Mouse (Mus musculus): ENCODE measurements around the gene Myt1l.

- no peak for TF ChIP-seq CTCF (conservative IDR thresholded peaks at IDR 0.05; ENCODE audit: low read length)
- no peak for TF ChIP-seq NANOG (IDR thresholded peaks at IDR 0.05; ENCODE audit: borderline replicate concordance, low read length)
Observed at GRCm38 (mm10) chr12:29601223-29601622, 73.0 kb downstream of the Myt1l start.

Data from E14TG2a.4 (cell line).